Mouse (Mus musculus): ENCODE measurements at regions not wholly inside any gene's neighbourhood (a gene's known extent, or its start where the extent isn't known, plus 50 kb on each side); places are given as distances from the start of the nearest gene placed in this dataset.

DNA sequence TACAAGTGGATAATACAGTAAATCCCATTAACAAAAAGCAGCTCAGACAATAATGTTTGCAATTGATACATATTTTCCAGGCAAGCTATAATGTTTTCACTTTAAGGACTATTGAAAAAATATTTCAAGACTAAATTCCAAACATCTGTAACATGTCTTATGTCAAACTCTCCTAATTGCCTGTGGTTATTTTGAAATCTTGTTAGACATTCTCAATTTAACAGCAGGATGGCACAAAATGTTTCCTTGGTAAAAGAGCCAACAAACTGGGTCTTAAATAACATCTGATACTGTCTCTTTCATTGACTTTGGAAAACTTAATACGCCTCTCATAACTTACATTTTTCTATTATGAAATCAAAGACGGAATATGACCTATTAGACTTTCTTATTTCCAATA, 115.8 kb upstream of the Slc5a12 start:
- TF ChIP-seq CTCF (IDR thresholded peaks at IDR 0.05; ENCODE audit: low read depth) (no peak), EP300 (IDR thresholded peaks at IDR 0.05; ENCODE audit: low read depth) (no peak)

Data from liver, postnatal 0 days (tissue).